Mouse (Mus musculus): Measurements from ENCODE around the gene Scyl1.

DNA sequence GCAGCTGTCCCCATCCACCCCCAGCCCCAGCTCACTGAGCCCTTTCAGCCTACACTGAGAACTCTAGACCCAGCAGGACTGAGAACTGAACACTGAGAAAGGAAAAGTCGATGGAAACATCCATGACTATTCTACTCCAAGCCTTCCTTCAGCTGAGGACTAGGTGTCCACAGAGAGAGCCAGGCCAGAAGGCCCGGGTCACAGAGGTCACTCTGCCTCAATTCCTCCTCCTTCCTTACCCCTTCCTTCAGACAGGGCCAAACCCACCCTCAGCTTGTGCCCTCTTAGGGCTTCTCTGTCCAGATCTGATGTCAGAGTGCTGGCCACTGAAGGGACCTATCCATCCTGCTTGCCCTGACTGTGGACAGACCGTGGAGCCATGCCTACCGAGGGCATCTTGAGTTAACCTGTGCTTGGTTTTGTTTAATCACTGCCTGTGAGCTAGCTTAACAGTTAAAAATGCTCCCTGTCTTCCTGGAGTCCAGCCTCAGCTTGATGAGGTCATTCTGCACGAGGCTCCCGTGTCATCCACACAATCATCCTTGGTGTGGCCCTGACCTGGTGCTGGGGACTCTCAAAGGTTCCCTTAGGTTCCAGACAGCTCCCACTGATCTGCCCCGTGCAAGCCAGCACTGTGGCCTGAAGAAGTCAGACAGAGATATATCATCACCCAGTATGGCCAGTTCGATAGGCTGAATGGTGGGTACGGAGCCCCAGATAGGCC is 39.8 kb upstream of the Scyl1 start:
- no peak; the same call in 1 of the 2 replicates for TF ChIP-seq POLR2A (IDR thresholded peaks at IDR 0.05; ENCODE audit: low read depth, low read length)
- TF ChIP-seq CTCF (IDR thresholded peaks at IDR 0.05; ENCODE audit: borderline replicate concordance, insufficient read depth, low read length) = no peak
